Mouse (Mus musculus) MEL (cell line): ENCODE data around the gene Jag2. TPM values are rescaled to one million over a fixed set of nuclear protein-coding genes. Genes with fewer than 3 reads are reported as not detected.

Experiments
- DNase-seq: peaks from one replicate; pipeline ENCODE4 v3.0.0; 2011; ENCODE audit warnings: low read depth, low spot score
- H3K27ac ChIP-seq: 2 replicates; pipeline ENCODE4 v1.5.1; 2012; ENCODE audit warnings: low read depth, mild to moderate bottlenecking, control low read depth, low read length, moderate library complexity; ENCODE audit not compliant: control insufficient read depth
- H3K27me3 ChIP-seq, 2 experiments: fragments of 150-350 bp in 1 of 2; sonication (generic) in 1 of 2; 2 replicates each; pipeline ENCODE4 v1.6.1; 2012; ENCODE audit warnings: low read length in 2 of 2, mild to moderate bottlenecking in 2 of 2, improper control_type of control experiment in 1 of 2, moderate library complexity in 1 of 2; ENCODE audit not compliant: insufficient read depth in 2 of 2, control insufficient read depth in 1 of 2
- H3K36me3 ChIP-seq, 2 experiments: 2 replicates each; pipeline ENCODE4 v1.6.1; 2012 to 2014; ENCODE audit warnings: low read length in 2 of 2, improper control_type of control experiment in 1 of 2, inconsistent platforms in 1 of 2, mild to moderate bottlenecking in 1 of 2; ENCODE audit not compliant: insufficient read depth in 2 of 2, control insufficient read depth in 1 of 2
- H3K4me1 ChIP-seq, 2 experiments: fragments of 150-350 bp in 1 of 2; sonication (generic) in 1 of 2; 2 replicates each; pipeline ENCODE4 v1.6.1; 2012; ENCODE audit warnings: low read length in 2 of 2, improper control_type of control experiment in 1 of 2, mild to moderate bottlenecking in 1 of 2; ENCODE audit not compliant: insufficient read depth in 2 of 2, control insufficient read depth in 1 of 2
- H3K4me3 ChIP-seq, 2 experiments: fragments of 150-350 bp in 1 of 2; sonication (generic) in 1 of 2; 2 replicates each; pipeline ENCODE4 v1.5.1; 2012; ENCODE audit warnings: low read depth in 2 of 2, low read length in 2 of 2, mild to moderate bottlenecking in 2 of 2, moderate library complexity in 2 of 2, control low read depth in 1 of 2, improper control_type of control experiment in 1 of 2; ENCODE audit not compliant: control insufficient read depth in 1 of 2, insufficient read depth in 1 of 2
- H3K79me2 ChIP-seq: 2 replicates; pipeline ENCODE4 v1.6.1; 2012; ENCODE audit warnings: mild to moderate bottlenecking, low read length, moderate library complexity; ENCODE audit not compliant: control insufficient read depth, poor library complexity, insufficient read depth
- H3K9ac ChIP-seq: 2 replicates; pipeline ENCODE4 v1.6.1; 2012; ENCODE audit warnings: low read depth, mild to moderate bottlenecking, control low read depth, low read length, moderate library complexity; ENCODE audit not compliant: control insufficient read depth, poor library complexity, severe bottlenecking
- H3K9me3 ChIP-seq: fragments of 150-350 bp; sonication (generic); replicated peaks from 2 replicates; pipeline ENCODE4 v1.6.1; 2012; ENCODE audit warnings: mild to moderate bottlenecking, low read length, improper control_type of control experiment, moderate library complexity; ENCODE audit not compliant: insufficient read depth
- BHLHE40 ChIP-seq: IDR thresholded peaks from 2 replicates; pipeline ENCODE4 v1.6.1; 2012; ENCODE audit warnings: low read depth, mild to moderate bottlenecking, inconsistent platforms, low read length, improper control_type of control experiment, borderline replicate concordance
- CHD1 ChIP-seq: IDR thresholded peaks from 2 replicates; pipeline ENCODE4 v1.6.1; 2012; ENCODE audit warnings: low read depth, mild to moderate bottlenecking, inconsistent platforms, low read length, improper control_type of control experiment
- CTCF ChIP-seq, 3 experiments: IDR thresholded peaks in 2 of 3; conservative IDR thresholded peaks in 1 of 3; 2 replicates each; pipeline ENCODE4 v1.5.1; 2011 to 2012; ENCODE audit warnings: low read length in 3 of 3, low read depth in 2 of 3, mild to moderate bottlenecking in 2 of 3, improper control_type of control experiment in 1 of 3, inconsistent platforms in 1 of 3, mixed read lengths in 1 of 3, moderate library complexity in 1 of 3; ENCODE audit not compliant: control insufficient read depth in 1 of 3, insufficient read depth in 1 of 3, poor library complexity in 1 of 3, severe bottlenecking in 1 of 3
- EP300 ChIP-seq, 2 experiments: IDR thresholded peaks; 2 replicates each; pipeline ENCODE4 v1.6.1; 2011; ENCODE audit warnings: improper control_type of control experiment in 2 of 2, low read length in 2 of 2, low read depth in 1 of 2, mild to moderate bottlenecking in 1 of 2
- ETS1 ChIP-seq: IDR thresholded peaks from 2 replicates; pipeline ENCODE4 v1.6.1; 2012; ENCODE audit warnings: low read depth, mild to moderate bottlenecking, inconsistent platforms, low read length, improper control_type of control experiment, moderate library complexity
- GATA1 ChIP-seq: IDR thresholded peaks from 2 replicates; pipeline ENCODE4 v1.6.1; 2011; ENCODE audit warnings: low read depth, low read length, improper control_type of control experiment
- KAT2A ChIP-seq: conservative IDR thresholded peaks from 2 replicates; pipeline ENCODE4 v1.6.1; 2012; ENCODE audit warnings: low read depth, low read length, improper control_type of control experiment, inconsistent platforms
- MAFK ChIP-seq: IDR thresholded peaks from 2 replicates; pipeline ENCODE4 v1.6.1; 2011; ENCODE audit warnings: low read depth, mild to moderate bottlenecking, low read length, improper control_type of control experiment, borderline replicate concordance
- MAX ChIP-seq: IDR thresholded peaks from 2 replicates; pipeline ENCODE4 v1.6.1; 2011; ENCODE audit warnings: low read length, improper control_type of control experiment
- MEF2A ChIP-seq: IDR thresholded peaks from 2 replicates; pipeline ENCODE4 v1.6.1; 2014; ENCODE audit warnings: low read depth, mild to moderate bottlenecking, inconsistent platforms, low read length, improper control_type of control experiment; ENCODE audit not compliant: poor library complexity, insufficient replicate concordance, severe bottlenecking; ENCODE audit errors: extremely low read depth
- MXI1 ChIP-seq: IDR thresholded peaks from 2 replicates; pipeline ENCODE4 v1.6.1; 2011; ENCODE audit warnings: mild to moderate bottlenecking, low read depth, low read length, improper control_type of control experiment
- MYB ChIP-seq: IDR thresholded peaks from 2 replicates; pipeline ENCODE4 v1.6.1; 2011; ENCODE audit warnings: mild to moderate bottlenecking, low read depth, low read length, improper control_type of control experiment
- MYC ChIP-seq: IDR thresholded peaks from 2 replicates; pipeline ENCODE4 v1.6.1; 2011; ENCODE audit warnings: low read depth, mild to moderate bottlenecking, low read length, improper control_type of control experiment, moderate library complexity
- NELFE ChIP-seq: IDR thresholded peaks from 2 replicates; pipeline ENCODE4 v1.6.1; 2011; ENCODE audit warnings: low read depth, low read length, improper control_type of control experiment
- NRF1 ChIP-seq: IDR thresholded peaks from 2 replicates; pipeline ENCODE4 v1.6.1; 2014; ENCODE audit warnings: low read depth, mild to moderate bottlenecking, inconsistent platforms, low read length, improper control_type of control experiment, moderate library complexity; ENCODE audit not compliant: poor library complexity, insufficient read depth, severe bottlenecking
- POLR2A ChIP-seq, 2 experiments: IDR thresholded peaks; 2 replicates each; pipeline ENCODE4 v1.6.1; 2011 to 2012; ENCODE audit warnings: low read length in 2 of 2, mild to moderate bottlenecking in 2 of 2, control low read depth in 1 of 2, improper control_type of control experiment in 1 of 2, low read depth in 1 of 2, moderate library complexity in 1 of 2; ENCODE audit not compliant: control insufficient read depth in 1 of 2, insufficient read depth in 1 of 2, poor library complexity in 1 of 2
- POLR2AphosphoS2 ChIP-seq: IDR thresholded peaks from 2 replicates; pipeline ENCODE4 v1.6.1; 2011; ENCODE audit warnings: low read length, improper control_type of control experiment
- POLR2AphosphoS5 ChIP-seq: IDR thresholded peaks from 2 replicates; pipeline ENCODE4 v1.6.1; 2012; ENCODE audit warnings: low read depth, borderline replicate concordance, mild to moderate bottlenecking, inconsistent platforms, low read length, moderate library complexity, mixed read lengths
- RAD21 ChIP-seq: IDR thresholded peaks from 2 replicates; pipeline ENCODE4 v1.6.1; 2011; ENCODE audit warnings: mild to moderate bottlenecking, low read depth, low read length, improper control_type of control experiment
- RCOR1 ChIP-seq: IDR thresholded peaks from 2 replicates; pipeline ENCODE4 v1.6.1; 2012; ENCODE audit warnings: low read depth, mild to moderate bottlenecking, inconsistent platforms, low read length, improper control_type of control experiment
- SIN3A ChIP-seq: IDR thresholded peaks from 2 replicates; pipeline ENCODE4 v1.6.1; 2012; ENCODE audit warnings: low read length, improper control_type of control experiment, inconsistent platforms
- SMC3 ChIP-seq: IDR thresholded peaks from 2 replicates; pipeline ENCODE4 v1.6.1; 2011; ENCODE audit warnings: low read depth, low read length, improper control_type of control experiment
- TAL1 ChIP-seq: IDR thresholded peaks from 2 replicates; pipeline ENCODE4 v1.6.1; 2012; ENCODE audit warnings: mild to moderate bottlenecking, inconsistent platforms, low read length, moderate library complexity, mixed read lengths
- TBP ChIP-seq: IDR thresholded peaks from 2 replicates; pipeline ENCODE4 v1.8.0; 2011; ENCODE audit warnings: low read depth, low read length, improper control_type of control experiment
- TCF12 ChIP-seq: IDR thresholded peaks from 2 replicates; pipeline ENCODE4 v1.6.1; 2014; ENCODE audit warnings: low read depth, mild to moderate bottlenecking, inconsistent platforms, low read length, improper control_type of control experiment, moderate library complexity
- UBTF ChIP-seq: IDR thresholded peaks from 2 replicates; pipeline ENCODE4 v1.6.1; 2012; ENCODE audit warnings: low read depth, mild to moderate bottlenecking, inconsistent platforms, low read length, improper control_type of control experiment, moderate library complexity, borderline replicate concordance; ENCODE audit not compliant: insufficient read depth
- USF2 ChIP-seq, 2 experiments: IDR thresholded peaks; 2 replicates each; pipeline ENCODE4 v1.6.1; 2011 to 2012; ENCODE audit warnings: improper control_type of control experiment in 2 of 2, low read length in 2 of 2, borderline replicate concordance in 1 of 2, inconsistent platforms in 1 of 2, low read depth in 1 of 2, mild to moderate bottlenecking in 1 of 2; ENCODE audit not compliant: insufficient read depth in 1 of 2
- ZKSCAN1 ChIP-seq: IDR thresholded peaks from 2 replicates; pipeline ENCODE4 v1.6.1; 2012; ENCODE audit warnings: low read depth, mild to moderate bottlenecking, inconsistent platforms, low read length, improper control_type of control experiment, moderate library complexity
- polyA plus RNA-seq, 2 experiments: library from polyadenylated mRNA; stranded (reverse) in 1 of 2; unstranded in 1 of 2; fragments of >175 nt in 1 of 2; fragments of >200 nt in 1 of 2; gene quantifications; 2 replicates each; pipeline versions ENCODE4 v1.2.1 to v1.2.4; 2012; ENCODE audit warnings: low replicate concordance in 2 of 2, low read depth in 1 of 2; ENCODE audit not compliant: insufficient read length in 2 of 2, insufficient read depth in 1 of 2, missing spikeins in 1 of 2
- total RNA-seq: library from RNA; depleted of rRNA; stranded (reverse); fragments of 300-350 nt; gene quantifications from 2 replicates; pipeline ENCODE4 v1.2.3, GENCODE M21; 2012

The Jag2 gene
- total and polyA plus RNA-seq, 3 experiments, result 1.0 to 3.9 TPM; not detected in 1

DNA sequence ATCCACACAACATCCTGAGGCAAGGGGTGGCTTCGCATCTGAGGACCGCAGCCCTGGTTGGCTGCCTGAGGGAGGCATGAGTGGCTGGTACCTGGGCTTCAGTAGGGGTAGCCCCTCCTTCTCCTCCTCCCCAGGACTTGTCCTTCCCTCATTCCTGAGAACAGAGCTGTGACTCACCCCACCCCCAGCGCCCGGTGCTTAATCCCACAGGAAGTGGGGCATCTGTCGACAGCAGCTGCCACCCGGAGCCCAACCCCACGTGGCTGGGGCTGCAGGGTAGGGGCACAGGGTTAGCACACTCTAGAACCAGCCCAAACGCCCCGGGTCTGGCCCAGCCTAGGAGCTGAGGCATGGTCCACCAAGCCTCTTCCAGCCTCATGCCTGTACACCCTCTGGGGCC is 8.3 kb upstream of the Jag2 start:
- TF ChIP-seq MAFK (no peak), MXI1 (no peak), UBTF (no peak), EP300 (IDR thresholded peaks at IDR 0.05; ENCODE audit: low read depth in 1 of 2, low read length in 2 of 2) (no peak), MEF2A (no peak), SMC3 (no peak), MYB (no peak), ZKSCAN1 (no peak), CHD1 (no peak), TAL1 (no peak), RAD21 (no peak), MAX (no peak), TCF12 (no peak), MYC (no peak), ETS1 (no peak), RCOR1 (no peak), NELFE (no peak), POLR2AphosphoS5 (no peak), USF2 (IDR thresholded peaks at IDR 0.05; ENCODE audit: borderline replicate concordance in 1 of 2, insufficient read depth in 1 of 2, low read depth in 1 of 2, low read length in 2 of 2) (no peak)
- peaks cover 9 to 14% of the 10 kb centered on the region in 2 experiments for H3K4me1 ChIP-seq
- no peak overlapping the region for H3K9ac ChIP-seq
- H3K4me3 ChIP-seq, result no peak overlapping the region
- H3K27me3 ChIP-seq, result no peaks in the 10 kb centered on the region
- no peaks in the 10 kb centered on the region for H3K9me3 ChIP-seq
- DNase-seq, result no peak
- H3K36me3 ChIP-seq, result peaks cover 0 to 6% of the 10 kb centered on the region in 2 experiments; a peak in 2 of 4 replicates
- no peak overlapping the region for H3K27ac ChIP-seq
- peaks cover 3% of the 10 kb centered on the region; the same call in 1 of the 2 replicates for H3K79me2 ChIP-seq

DNA sequence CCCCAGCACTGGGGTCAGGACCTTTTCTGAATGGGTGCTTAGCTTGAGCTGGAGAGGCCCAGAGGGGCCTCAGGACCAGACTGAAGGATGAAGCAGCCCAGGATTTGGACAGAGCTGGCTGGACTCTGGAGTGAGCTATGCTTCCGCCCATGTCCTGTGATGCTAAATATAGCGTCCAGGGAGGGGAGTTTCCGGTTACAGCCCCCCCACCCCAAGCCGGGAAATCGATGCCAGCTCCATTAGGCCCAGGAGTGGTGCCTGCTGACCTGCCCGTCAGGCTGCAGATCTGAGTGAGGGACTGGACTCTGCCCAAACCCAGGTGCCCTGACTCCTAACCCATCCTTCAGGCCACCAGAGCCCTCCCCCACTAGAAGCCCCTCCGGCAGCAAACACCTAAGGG is 3.1 kb upstream of the Jag2 start:
- Histone ChIP-seq H3K4me1 (no peaks in the 10 kb centered on the region), H3K79me2 (no peaks in the 10 kb centered on the region), H3K4me3 (no peak overlapping the region), H3K9me3 (no peaks in the 10 kb centered on the region), H3K27ac (no peak overlapping the region), H3K9ac (no peak overlapping the region), H3K27me3 (no peaks in the 10 kb centered on the region), H3K36me3 (no peaks in the 10 kb centered on the region)
- no peak for DNase-seq
- TF ChIP-seq KAT2A, result no peak
- no peak for TF ChIP-seq MAX
- no peak for TF ChIP-seq GATA1
- no peak for TF ChIP-seq SIN3A
- TF ChIP-seq UBTF, result no peak
- TF ChIP-seq MXI1, result no peak
- TF ChIP-seq BHLHE40, result no peak
- TF ChIP-seq POLR2A (IDR thresholded peaks at IDR 0.05; ENCODE audit: control insufficient read depth in 1 of 2, insufficient read depth in 1 of 2, low read depth in 1 of 2, low read length in 2 of 2, poor library complexity in 1 of 2), result no peak
- no peak for TF ChIP-seq NRF1
- no peak for TF ChIP-seq CTCF (IDR thresholded peaks at IDR 0.05 in 2 of 3, conservative IDR thresholded peaks at IDR 0.05 in 1 of 3; ENCODE audit: control insufficient read depth in 1 of 3, insufficient read depth in 1 of 3, low read depth in 2 of 3, low read length in 3 of 3, poor library complexity in 1 of 3, severe bottlenecking in 1 of 3)
- no peak for TF ChIP-seq MEF2A
- no peak for TF ChIP-seq USF2 (IDR thresholded peaks at IDR 0.05; ENCODE audit: borderline replicate concordance in 1 of 2, insufficient read depth in 1 of 2, low read depth in 1 of 2, low read length in 2 of 2)
- no peak for TF ChIP-seq EP300 (IDR thresholded peaks at IDR 0.05; ENCODE audit: low read depth in 1 of 2, low read length in 2 of 2)
- no peak for TF ChIP-seq POLR2AphosphoS2
- TF ChIP-seq TAL1, result no peak
- no peak for TF ChIP-seq TBP
